In genomic region chrX:103518798-103519197, GRCm38 (mm10) we compare ENCODE assay signal across 21 mouse cellular contexts.
A peak's percentile ranks its signal among the peaks of the same experiment; 100 is the strongest.
DNase-seq lines count a peak whose midpoint lies in the region; ATAC-seq and TF ChIP-seq lines count a peak whose summit lies in the region.
"Had no signal": no experiment of that assay in that cellular context is flagged by ENCODE, and none has a peak within 500 bp of the region (broad histone marks: within the 10 kb centered on the region; RNA-seq: fewer than 3 reads in every experiment).

No protein-coding gene starts in this region.

- no peaks in the 10 kb centered on the region for H3K36me3 ChIP-seq in liver, embryonic 13.5 days
- no peaks in the 10 kb centered on the region for H3K36me3 ChIP-seq in liver, embryonic 15.5 days (replicated peaks)
- H3K36me3 ChIP-seq: forebrain, embryonic 12.5 days; forebrain, embryonic 15.5 days; G1E; hindbrain, embryonic 12.5 days; hindbrain, embryonic 15.5 days had no signal

- H3K4me2 ChIP-seq in liver, embryonic 13.5 days = no peak overlapping the region
- H3K4me2 ChIP-seq in liver, embryonic 15.5 days = no peak overlapping the region
- H3K4me2 ChIP-seq: forebrain, embryonic 12.5 days; forebrain, embryonic 15.5 days; heart, embryonic 11.5 days; hindbrain, embryonic 12.5 days; hindbrain, embryonic 15.5 days had no signal

- no peaks in the 10 kb centered on the region for H3K27me3 ChIP-seq in liver, embryonic 13.5 days
- H3K27me3 ChIP-seq in liver, embryonic 15.5 days = no peaks in the 10 kb centered on the region
- no peaks in the 10 kb centered on the region for H3K27me3 ChIP-seq in cerebellum, adult 2 months (ENCODE audit: control insufficient read depth, insufficient read depth, low read length)
- H3K27me3 ChIP-seq: CH12.LX; forebrain, embryonic 12.5 days; forebrain, embryonic 15.5 days; hindbrain, embryonic 12.5 days; hindbrain, embryonic 15.5 days had no signal

- peaks cover 18% of the 10 kb centered on the region for H3K4me1 ChIP-seq in liver, embryonic 13.5 days (replicated peaks)
- peaks cover 20% of the 10 kb centered on the region for H3K4me1 ChIP-seq in liver, embryonic 15.5 days (replicated peaks)
- H3K4me1 ChIP-seq in cerebellum, adult 2 months (ENCODE audit: control insufficient read depth, insufficient read depth, low read length) = no peaks in the 10 kb centered on the region
- H3K4me1 ChIP-seq: forebrain, embryonic 12.5 days; forebrain, embryonic 15.5 days; hindbrain, embryonic 12.5 days; hindbrain, embryonic 15.5 days had no signal

- 55% methylated on average over 2 of the region's 2 CpGs for WGBS in liver, embryonic 13.5 days (ENCODE audit: insufficient replicate concordance)
- 51% methylated on average over 2 of the region's 2 CpGs for WGBS in liver, embryonic 15.5 days (ENCODE audit: insufficient replicate concordance)
- WGBS in cerebellum, adult 2 months = 100% methylated on average over 2 of the region's 2 CpGs

- ATAC-seq in liver, embryonic 13.5 days (ENCODE audit: low read depth) = peak; percentile 69
- peak; percentile 51; the same call in 1 of the 2 replicates for ATAC-seq in liver, embryonic 15.5 days (ENCODE audit: insufficient read depth)
- ATAC-seq: forebrain, embryonic 15.5 days had no signal

- no peak for DNase-seq in liver, embryonic 13.5 days
- no peak for DNase-seq in liver
- DNase-seq in c-Kit-positive CD71-positive TER-119-negative erythroid progenitor cells, embryonic 14.5 days (ENCODE audit: low read depth) = peak; percentile 5
- no peak for DNase-seq in kidney, postnatal 36 days
- no peak for DNase-seq in cerebellum, adult 2 months
- no peak for DNase-seq in layer of hippocampus, postnatal 14 days (ENCODE audit: low spot score in 2 of 2)
- DNase-seq: adrenal gland, adult 2 months; adrenal gland, postnatal 14 days; B cell, adult 2 months; cerebellum, adult 11-12 months; cerebellum, adult 9-10 months; cerebellum, postnatal 14 days; gastrocnemius, postnatal 10 days had no signal

- no peak for TF ChIP-seq CTCF in cerebellum, adult 2 months (IDR thresholded peaks at IDR 0.05; ENCODE audit: borderline replicate concordance, insufficient read depth, low read depth, low read length)

- H3K27ac ChIP-seq in liver, embryonic 13.5 days = no peak overlapping the region
- H3K27ac ChIP-seq in liver, embryonic 15.5 days (replicated peaks) = no peak overlapping the region
- no peak overlapping the region for H3K27ac ChIP-seq in cerebellum, adult 2 months (ENCODE audit: insufficient read depth, low read length)
- H3K27ac ChIP-seq: forebrain, embryonic 12.5 days; forebrain, embryonic 15.5 days; hindbrain, embryonic 12.5 days; hindbrain, embryonic 15.5 days had no signal

- no peak for TF ChIP-seq POLR2A in cerebellum, adult 2 months (IDR thresholded peaks at IDR 0.05; ENCODE audit: borderline replicate concordance, insufficient read depth, low read length)

- H3K9me3 ChIP-seq in liver, embryonic 13.5 days (replicated peaks) = no peaks in the 10 kb centered on the region
- H3K9me3 ChIP-seq in liver, embryonic 15.5 days (replicated peaks) = no peaks in the 10 kb centered on the region
- H3K9me3 ChIP-seq: forebrain, embryonic 12.5 days; forebrain, embryonic 15.5 days; G1E; hindbrain, embryonic 12.5 days; hindbrain, embryonic 15.5 days had no signal

- no peak overlapping the region for H3K9ac ChIP-seq in liver, embryonic 13.5 days
- no peak overlapping the region for H3K9ac ChIP-seq in liver, embryonic 15.5 days
- H3K9ac ChIP-seq: forebrain, embryonic 12.5 days; forebrain, embryonic 15.5 days; hindbrain, embryonic 12.5 days; hindbrain, embryonic 15.5 days had no signal

- no peak overlapping the region for H3K4me3 ChIP-seq in liver, embryonic 13.5 days (replicated peaks)
- no peak overlapping the region for H3K4me3 ChIP-seq in liver, embryonic 15.5 days (replicated peaks)
- H3K4me3 ChIP-seq in cerebellum, adult 2 months (replicated peaks; ENCODE audit: insufficient read depth, low read depth, low read length) = no peak overlapping the region
- H3K4me3 ChIP-seq: forebrain, embryonic 12.5 days; forebrain, embryonic 15.5 days; hindbrain, embryonic 12.5 days; hindbrain, embryonic 15.5 days had no signal
